Mouse (Mus musculus): ENCODE data around the gene Gpd2.

The Gpd2 gene

DNA sequence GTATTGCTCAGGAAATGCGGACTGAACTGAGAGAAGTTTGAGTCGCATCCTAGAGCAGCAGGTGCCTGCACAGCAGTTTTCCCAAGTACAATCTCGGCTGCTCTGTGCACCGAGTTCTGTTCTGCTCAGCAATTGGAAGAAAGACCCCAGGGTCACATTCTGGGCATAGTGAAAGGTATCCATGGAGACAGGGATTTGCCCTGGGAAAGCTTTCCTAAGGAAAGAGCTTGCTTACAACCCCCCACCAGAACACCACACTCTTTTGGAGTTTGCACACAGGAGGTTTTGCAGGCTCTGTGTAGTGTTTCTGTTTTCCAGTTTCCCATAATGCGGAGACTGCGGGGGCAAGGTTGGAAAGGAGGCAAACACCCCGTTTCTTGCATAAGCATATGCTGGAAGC is 150.4 kb downstream of the Gpd2 start:
- DNase-seq (ENCODE audit: low spot score in 2 of 2) = no peak

DNA sequence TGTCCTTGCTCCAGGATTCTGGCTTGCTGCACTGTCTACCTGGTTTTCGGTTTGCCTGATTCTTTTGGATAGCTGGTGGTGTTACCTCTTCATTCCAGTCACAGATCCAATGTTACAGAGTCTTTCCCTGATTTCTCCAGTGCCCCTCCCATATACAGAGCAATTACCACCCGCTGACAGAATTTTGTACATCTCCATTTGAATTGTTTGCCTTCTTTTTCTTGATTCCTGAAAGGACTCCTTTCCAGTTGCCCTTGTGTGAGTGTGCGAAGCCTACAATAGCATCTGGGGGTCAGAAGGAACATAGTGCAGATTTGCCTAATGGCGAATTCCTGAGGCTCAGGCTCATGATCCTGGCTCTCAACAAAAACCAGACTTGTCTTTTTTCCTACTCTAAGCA is 157.6 kb downstream of the Gpd2 start:
- no peak for DNase-seq (ENCODE audit: low spot score in 2 of 2)

GRCm38 (mm10) chr2:57396061-57396460 is 158.6 kb downstream of the Gpd2 start:
- DNase-seq (ENCODE audit: low spot score in 2 of 2) = no peak

GRCm38 (mm10) chr2:57397727-57398126 is 160.3 kb downstream of the Gpd2 start:
- DNase-seq (ENCODE audit: low spot score in 2 of 2) = no peak

DNA sequence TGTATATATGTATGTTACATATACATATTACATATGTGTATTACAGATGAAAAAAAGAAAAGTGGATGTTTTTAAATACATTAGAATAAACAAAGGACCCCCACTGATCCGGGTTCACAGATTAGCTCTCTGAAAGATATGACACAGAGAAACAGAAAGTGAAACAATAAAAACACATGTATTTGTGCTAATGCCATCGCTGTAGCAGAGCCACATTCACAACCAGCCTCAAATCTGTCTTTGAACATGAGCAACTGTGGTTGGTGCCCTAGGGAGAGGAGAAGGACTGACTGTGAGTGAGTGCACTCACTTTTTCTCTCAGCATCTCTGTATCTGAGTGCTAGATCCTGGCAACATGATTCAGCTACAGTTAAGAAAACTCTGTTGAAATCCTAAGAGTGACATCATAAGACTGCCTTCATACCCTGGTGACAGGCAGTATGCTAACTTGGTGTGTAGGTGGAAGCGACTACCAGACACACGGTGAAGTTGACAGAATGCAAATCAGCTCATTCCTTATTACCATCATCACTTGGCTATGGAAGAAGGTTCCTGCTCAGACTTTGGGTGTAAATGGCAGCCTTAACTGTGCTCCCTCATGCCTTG is 170.1 kb downstream of the Gpd2 start:
- no peak for DNase-seq (ENCODE audit: low spot score in 2 of 2)

DNA sequence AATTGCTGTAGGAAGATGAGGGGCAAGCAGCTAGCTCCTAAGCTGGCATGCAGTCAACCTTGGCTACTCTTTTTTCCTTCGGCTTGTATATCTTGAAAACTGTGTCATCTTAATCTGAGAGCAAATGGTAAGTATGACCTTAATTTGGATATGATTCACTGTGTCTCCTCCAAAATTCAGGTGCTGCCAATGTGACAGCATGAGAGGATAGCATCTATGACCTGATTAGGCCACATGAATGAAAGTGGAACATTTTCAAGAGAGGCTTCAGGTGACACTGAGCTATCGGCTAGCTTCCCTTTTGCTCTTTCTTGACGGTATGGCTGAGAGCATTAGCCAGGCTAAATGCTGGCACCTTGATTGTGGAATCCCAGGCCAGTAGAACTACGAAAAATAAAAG is 171.0 kb downstream of the Gpd2 start:
- DNase-seq (ENCODE audit: low spot score in 2 of 2) = no peak

DNA sequence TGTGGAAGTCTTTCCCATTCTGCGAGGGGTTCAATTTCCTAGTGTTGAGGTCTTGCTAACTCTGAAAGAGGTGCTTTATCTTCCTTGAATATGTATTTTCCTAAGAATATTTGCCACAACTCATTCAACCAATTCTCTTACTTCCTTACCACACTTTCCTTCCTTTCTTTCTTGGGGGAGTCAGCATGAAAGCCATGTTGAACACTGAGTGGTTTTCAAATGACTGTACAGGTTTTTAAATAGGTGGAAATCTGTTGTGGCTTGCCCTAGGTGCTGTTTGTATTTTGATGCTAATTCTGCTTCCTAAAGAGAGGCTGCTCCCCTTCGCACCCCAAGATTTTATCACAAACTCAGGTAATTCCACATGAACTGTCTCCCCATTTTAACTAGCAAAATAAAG is 174.1 kb downstream of the Gpd2 start:
- no peak for DNase-seq (ENCODE audit: low spot score in 2 of 2)

DNA sequence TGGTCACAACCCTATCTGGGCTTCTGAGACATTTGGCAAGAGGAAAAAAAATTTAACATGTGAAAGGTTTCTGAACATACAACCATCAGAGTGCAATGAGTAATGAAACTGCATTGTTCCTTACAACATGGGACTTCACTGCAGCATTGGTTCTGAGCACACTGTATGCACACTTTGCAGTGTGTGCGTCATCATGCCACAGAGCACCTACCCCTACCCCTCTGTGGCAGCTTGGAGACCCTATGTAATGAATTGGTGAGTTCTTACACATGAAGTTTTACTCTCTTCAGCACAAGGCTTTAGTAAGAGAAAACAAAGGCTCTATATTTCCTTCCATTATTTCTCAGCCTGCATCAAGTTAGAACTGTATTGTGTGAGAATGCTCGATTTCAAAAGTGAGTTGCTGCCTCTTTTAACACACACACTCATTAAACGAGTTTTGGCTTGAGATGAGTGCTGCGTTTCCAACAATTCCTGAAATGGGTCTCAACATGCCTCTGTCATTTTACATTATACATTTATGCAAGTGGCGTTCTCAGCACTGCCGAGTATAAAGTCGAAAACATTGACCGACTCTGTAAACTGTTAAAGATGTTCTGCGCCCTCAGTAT is 177.2 kb downstream of the Gpd2 start:
- DNase-seq (ENCODE audit: low spot score in 2 of 2) = no peak

DNA sequence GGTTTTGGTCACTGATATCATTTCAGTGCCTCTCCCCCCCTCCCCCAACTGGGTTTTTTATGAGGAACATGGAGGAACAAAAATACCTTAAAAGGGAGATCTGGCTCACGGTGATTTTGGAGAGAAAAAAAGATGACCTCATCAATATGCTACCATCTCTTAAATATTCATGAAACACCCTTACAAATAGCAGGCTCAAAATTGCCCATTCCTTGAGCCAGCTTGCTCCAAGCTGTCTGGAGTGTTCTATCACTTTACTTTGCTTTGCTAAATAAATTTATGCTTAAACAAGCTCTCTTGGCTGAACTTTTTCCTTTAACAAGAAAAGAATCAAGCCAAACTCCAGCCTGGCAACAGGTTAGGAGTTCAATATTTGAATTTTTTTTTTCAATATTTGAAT is 179.3 kb downstream of the Gpd2 start:
- no peak for DNase-seq (ENCODE audit: low spot score in 2 of 2)

Data from right cerebral cortex, postnatal 36 days (tissue).